ENCODE assay signal across 20 mouse cellular contexts in genomic region chr9:50089916-50090315, GRCm38 (mm10).
DNase-seq lines count a peak whose midpoint lies in the region; ATAC-seq and TF ChIP-seq lines count a peak whose summit lies in the region.
"Had no signal": no experiment of that assay in that cellular context is flagged by ENCODE, and none has a peak within 500 bp of the region (broad histone marks: within the 10 kb centered on the region; RNA-seq: fewer than 3 reads in every experiment).

No protein-coding gene starts in this region.

- 61% methylated on average over 3 of the region's 3 CpGs for WGBS in liver, adult 2 months
- 61% methylated on average over 3 of the region's 3 CpGs for WGBS in liver, postnatal 0 days (ENCODE audit: insufficient replicate concordance)
- 88% methylated on average over 3 of the region's 3 CpGs for WGBS in hindbrain, embryonic 16.5 days

- no peak for TF ChIP-seq RAD21 in MEL (IDR thresholded peaks at IDR 0.05; ENCODE audit: low read depth, low read length)

- H3K27me3 ChIP-seq in liver, adult 2 months (ENCODE audit: control insufficient read depth, insufficient read depth, low read length) = no peaks in the 10 kb centered on the region
- H3K27me3 ChIP-seq in liver, postnatal 0 days (ENCODE audit: insufficient read depth, low read length) = no peaks in the 10 kb centered on the region
- no peaks in the 10 kb centered on the region for H3K27me3 ChIP-seq in MEL (ENCODE audit: control insufficient read depth in 1 of 2, insufficient read depth in 2 of 2, low read length in 2 of 2)
- no peaks in the 10 kb centered on the region for H3K27me3 ChIP-seq in hindbrain, embryonic 16.5 days (replicated peaks; ENCODE audit: control insufficient read depth, insufficient read depth, low read length)
- H3K27me3 ChIP-seq: embryonic facial prominence, embryonic 12.5 days; forebrain, embryonic 15.5 days; Patski had no signal

- no peak overlapping the region for H3K4me3 ChIP-seq in liver, adult 2 months (ENCODE audit: insufficient read depth, low read depth, low read length)
- no peak overlapping the region for H3K4me3 ChIP-seq in liver, postnatal 0 days (ENCODE audit: low read depth, low read length)
- H3K4me3 ChIP-seq in MEL (ENCODE audit: control insufficient read depth in 1 of 2, insufficient read depth in 1 of 2, low read depth in 2 of 2, low read length in 2 of 2) = no peak overlapping the region
- no peak overlapping the region for H3K4me3 ChIP-seq in hindbrain, embryonic 16.5 days (ENCODE audit: low read length)
- H3K4me3 ChIP-seq: embryonic facial prominence, embryonic 10.5 days; embryonic facial prominence, embryonic 12.5 days; forebrain, embryonic 13.5 days; forebrain, embryonic 15.5 days had no signal

- H3K36me3 ChIP-seq in liver, adult 2 months (ENCODE audit: control insufficient read depth, insufficient read depth, low read length) = no peaks in the 10 kb centered on the region
- H3K36me3 ChIP-seq in liver, postnatal 0 days (replicated peaks; ENCODE audit: insufficient read depth, low read length) = no peaks in the 10 kb centered on the region
- no peaks in the 10 kb centered on the region for H3K36me3 ChIP-seq in MEL (ENCODE audit: control insufficient read depth in 1 of 2, insufficient read depth in 2 of 2, low read length in 2 of 2)
- H3K36me3 ChIP-seq in hindbrain, embryonic 16.5 days (ENCODE audit: control insufficient read depth, insufficient read depth, low read length) = no peaks in the 10 kb centered on the region
- H3K36me3 ChIP-seq: embryonic facial prominence, embryonic 10.5 days; embryonic facial prominence, embryonic 12.5 days; forebrain, embryonic 15.5 days; G1E had no signal

- H3K27ac ChIP-seq in liver, adult 2 months (replicated peaks; ENCODE audit: insufficient read depth, low read depth, low read length) = no peak overlapping the region
- no peak overlapping the region for H3K27ac ChIP-seq in liver, postnatal 0 days (ENCODE audit: low read depth)
- H3K27ac ChIP-seq in MEL (ENCODE audit: control insufficient read depth, low read depth, low read length) = no peak overlapping the region
- no peak overlapping the region for H3K27ac ChIP-seq in hindbrain, embryonic 16.5 days (ENCODE audit: low read depth, low read length)
- H3K27ac ChIP-seq: embryonic facial prominence, embryonic 10.5 days; embryonic facial prominence, embryonic 12.5 days; forebrain, embryonic 13.5 days; forebrain, embryonic 15.5 days had no signal

- peak; percentile 45 for DNase-seq in liver, adult 2 months (ENCODE audit: extremely low read depth, low read depth, low spot score)
- DNase-seq in liver, postnatal 0 days = no peak
- DNase-seq in MEL (ENCODE audit: low read depth, low spot score) = no peak
- DNase-seq in thymus, postnatal 4 days = no peak
- DNase-seq: adrenal gland, postnatal 14 days; B cell, adult 2 months; cerebellum, adult 11-12 months; cerebellum, adult 2 months; cerebellum, adult 9-10 months; cerebellum, postnatal 10 days; cerebellum, postnatal 25 days; forebrain, postnatal 0 days had no signal

- no peak for TF ChIP-seq CTCF in liver, adult 2 months (IDR thresholded peaks at IDR 0.05; ENCODE audit: low read depth, low read length)
- TF ChIP-seq CTCF in liver, postnatal 0 days (IDR thresholded peaks at IDR 0.05; ENCODE audit: low read depth) = no peak
- no peak for TF ChIP-seq CTCF in MEL (IDR thresholded peaks at IDR 0.05 in 2 of 3, conservative IDR thresholded peaks at IDR 0.05 in 1 of 3; ENCODE audit: control insufficient read depth in 1 of 3, insufficient read depth in 1 of 3, low read depth in 2 of 3, low read length in 3 of 3, poor library complexity in 1 of 3, severe bottlenecking in 1 of 3)

- TF ChIP-seq EP300 in liver, postnatal 0 days (IDR thresholded peaks at IDR 0.05; ENCODE audit: low read depth) = no peak
- no peak for TF ChIP-seq EP300 in MEL (IDR thresholded peaks at IDR 0.05; ENCODE audit: low read depth in 1 of 2, low read length in 2 of 2)

- H3K79me2 ChIP-seq in liver, adult 2 months (ENCODE audit: control insufficient read depth, insufficient read depth, low read length) = no peaks in the 10 kb centered on the region
- no peaks in the 10 kb centered on the region for H3K79me2 ChIP-seq in MEL (ENCODE audit: control insufficient read depth, insufficient read depth, low read length, poor library complexity)

- no peak for ATAC-seq in liver, postnatal 0 days
- no peak for ATAC-seq in hindbrain, embryonic 16.5 days
- ATAC-seq: activated CD4-positive, CD25-positive, alpha-beta regulatory T cell, adult 4 months; forebrain, embryonic 13.5 days; forebrain, embryonic 15.5 days; forebrain, postnatal 0 days; Patski had no signal

- no peak overlapping the region for H3K9ac ChIP-seq in liver, adult 2 months (ENCODE audit: low read depth, low read length)
- no peak overlapping the region for H3K9ac ChIP-seq in liver, postnatal 0 days (replicated peaks)
- no peak overlapping the region for H3K9ac ChIP-seq in MEL (ENCODE audit: control insufficient read depth, low read depth, low read length, poor library complexity, severe bottlenecking)
- no peak overlapping the region for H3K9ac ChIP-seq in hindbrain, embryonic 16.5 days (ENCODE audit: low read depth, low read length)
- H3K9ac ChIP-seq: embryonic facial prominence, embryonic 12.5 days; forebrain, embryonic 13.5 days; forebrain, embryonic 15.5 days; forebrain, postnatal 0 days had no signal

- TF ChIP-seq POLR2A in liver, adult 2 months (IDR thresholded peaks at IDR 0.05; ENCODE audit: extremely low read depth, insufficient read depth, low read length) = no peak
- no peak for TF ChIP-seq POLR2A in MEL (IDR thresholded peaks at IDR 0.05; ENCODE audit: control insufficient read depth in 1 of 2, insufficient read depth in 1 of 2, low read depth in 1 of 2, low read length in 2 of 2, poor library complexity in 1 of 2)

- H3K9me3 ChIP-seq in liver, postnatal 0 days (ENCODE audit: low read length) = no peaks in the 10 kb centered on the region
- H3K9me3 ChIP-seq in MEL (replicated peaks; ENCODE audit: insufficient read depth, low read length) = no peaks in the 10 kb centered on the region
- no peaks in the 10 kb centered on the region for H3K9me3 ChIP-seq in hindbrain, embryonic 16.5 days (ENCODE audit: control insufficient read depth, low read length)
- H3K9me3 ChIP-seq: embryonic facial prominence, embryonic 10.5 days; embryonic facial prominence, embryonic 12.5 days; forebrain, embryonic 13.5 days; forebrain, embryonic 15.5 days; G1E had no signal

- H3K4me1 ChIP-seq in liver, adult 2 months (ENCODE audit: control insufficient read depth, insufficient read depth, low read length) = no peaks in the 10 kb centered on the region
- no peaks in the 10 kb centered on the region for H3K4me1 ChIP-seq in liver, postnatal 0 days (ENCODE audit: insufficient read depth)
- H3K4me1 ChIP-seq in MEL (ENCODE audit: control insufficient read depth in 1 of 2, insufficient read depth in 2 of 2, low read length in 2 of 2) = no peaks in the 10 kb centered on the region
- H3K4me1 ChIP-seq in hindbrain, embryonic 16.5 days (ENCODE audit: control insufficient read depth, insufficient read depth, low read depth, low read length) = no peaks in the 10 kb centered on the region
- H3K4me1 ChIP-seq: embryonic facial prominence, embryonic 10.5 days; embryonic facial prominence, embryonic 12.5 days; forebrain, embryonic 13.5 days; forebrain, embryonic 15.5 days had no signal

- no peak overlapping the region for H3K4me2 ChIP-seq in liver, postnatal 0 days (ENCODE audit: low read depth, low read length)
- H3K4me2 ChIP-seq in hindbrain, embryonic 16.5 days (ENCODE audit: low read length) = no peak overlapping the region
- H3K4me2 ChIP-seq: embryonic facial prominence, embryonic 12.5 days; forebrain, embryonic 13.5 days; forebrain, embryonic 15.5 days had no signal

TF ChIP-seq in MEL, 35 proteins besides CTCF, POLR2A, EP300 and RAD21:
- TF ChIP-seq USF1 (IDR thresholded peaks at IDR 0.05; ENCODE audit: low read depth, low read length) (peak; percentile 79), MYB (IDR thresholded peaks at IDR 0.05; ENCODE audit: low read depth, low read length) (no peak)
